Mouse (Mus musculus): Measurements from ENCODE around the gene Plcg1.

DNA sequence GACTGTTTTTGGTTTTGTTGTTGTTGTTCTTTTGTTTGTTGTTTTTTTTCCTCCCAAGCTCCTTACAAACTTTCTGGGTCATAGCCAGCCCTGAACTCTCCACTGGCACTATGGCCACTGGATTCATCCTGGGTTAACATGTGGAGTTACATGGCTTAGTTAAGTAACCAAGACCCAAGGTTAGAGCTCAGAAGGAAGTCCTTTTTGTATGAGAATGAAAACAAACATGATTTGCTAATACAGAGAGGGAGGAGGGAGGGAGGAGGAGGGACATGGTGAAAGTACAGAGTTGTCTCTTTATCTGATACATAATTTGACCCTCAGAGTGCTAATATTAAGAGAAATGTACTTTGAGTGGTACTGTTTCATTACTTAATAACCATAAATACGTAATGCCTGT is 67.1 kb downstream of the Plcg1 start:
- TF ChIP-seq CTCF (IDR thresholded peaks at IDR 0.05; ENCODE audit: low read depth), result no peak
- no peak for TF ChIP-seq EP300 (IDR thresholded peaks at IDR 0.05; ENCODE audit: low read depth)

Data from liver, embryonic 14.5 days (tissue).